Mouse (Mus musculus) CH12.LX (cell line): ENCODE data around the gene Mrpl48. TPM values are rescaled to one million over a fixed set of nuclear protein-coding genes. Genes with fewer than 3 reads are reported as not detected.

Experiments
- DNase-seq: peaks from one replicate; pipeline ENCODE4 v3.0.0-alpha.2; 2013; ENCODE audit errors: extremely low read depth
- H3K27ac ChIP-seq: 2 replicates; pipeline ENCODE4 v1.5.1; 2012; ENCODE audit warnings: low read depth, mild to moderate bottlenecking, control low read depth, moderate library complexity; ENCODE audit not compliant: insufficient read depth
- H3K27me3 ChIP-seq: replicated peaks from 2 replicates; pipeline ENCODE3; 2012; ENCODE audit warnings: inconsistent platforms
- H3K36me3 ChIP-seq, 2 experiments: replicated peaks in 1 of 2; 2 replicates each; pipeline versions ENCODE3 to v1.6.1; 2012; ENCODE audit warnings: inconsistent platforms in 1 of 2, low read length in 1 of 2, mild to moderate bottlenecking in 1 of 2, mixed read lengths in 1 of 2, moderate library complexity in 1 of 2; ENCODE audit not compliant: control insufficient read depth in 1 of 2, insufficient read depth in 1 of 2
- H3K4me1 ChIP-seq, 2 experiments: 2 replicates each; pipeline ENCODE4 v1.6.1; 2012; ENCODE audit warnings: inconsistent platforms in 1 of 2, moderate library complexity in 1 of 2; ENCODE audit not compliant: insufficient read depth in 2 of 2, control insufficient read depth in 1 of 2
- H3K4me2 ChIP-seq: 2 replicates; pipeline ENCODE4 v1.6.1; 2012; ENCODE audit warnings: low read depth, mild to moderate bottlenecking, control low read depth; ENCODE audit not compliant: poor library complexity, insufficient read depth, severe bottlenecking
- H3K4me3 ChIP-seq, 3 experiments: fragments of 150-350 bp in 1 of 3; sonication (generic) in 1 of 3; replicated peaks in 1 of 3; 2 replicates each; pipeline versions ENCODE3 to v1.5.1; 2011 to 2012; ENCODE audit warnings: low read depth in 2 of 3, low read length in 2 of 3, mild to moderate bottlenecking in 2 of 3, moderate library complexity in 2 of 3, control low read depth in 1 of 3, improper control_type of control experiment in 1 of 3, inconsistent platforms in 1 of 3, mixed read lengths in 1 of 3; ENCODE audit not compliant: poor library complexity in 1 of 3
- H3K79me2 ChIP-seq: replicated peaks from 2 replicates; pipeline ENCODE4 v1.6.1; 2012; ENCODE audit warnings: mild to moderate bottlenecking, moderate library complexity; ENCODE audit not compliant: control insufficient read depth, poor library complexity, insufficient read depth, severe bottlenecking; ENCODE audit errors: extremely low read depth
- H3K9ac ChIP-seq: 2 replicates; pipeline ENCODE4 v1.6.1; 2012; ENCODE audit warnings: low read depth, mild to moderate bottlenecking, control low read depth, moderate library complexity; ENCODE audit not compliant: insufficient read depth
- H3K9me3 ChIP-seq: replicated peaks from 2 replicates; pipeline ENCODE3; 2012; ENCODE audit warnings: low read length, inconsistent platforms, mixed read lengths
- BHLHE40 ChIP-seq: IDR thresholded peaks from 2 replicates; pipeline ENCODE4 v1.6.1; 2011; ENCODE audit warnings: mild to moderate bottlenecking, low read depth, low read length, improper control_type of control experiment
- CHD1 ChIP-seq: IDR thresholded peaks from 2 replicates; pipeline ENCODE4 v1.6.1; 2012; ENCODE audit warnings: low read depth, low read length, improper control_type of control experiment, inconsistent platforms
- ELF1 ChIP-seq: IDR thresholded peaks from 2 replicates; pipeline ENCODE4 v1.6.1; 2014; ENCODE audit warnings: low read depth, mild to moderate bottlenecking, inconsistent platforms, low read length, improper control_type of control experiment
- IRF4 ChIP-seq: IDR thresholded peaks from 2 replicates; pipeline ENCODE4 v1.6.1; 2014; ENCODE audit warnings: low read depth, mild to moderate bottlenecking, inconsistent platforms, low read length, improper control_type of control experiment
- JUN ChIP-seq: IDR thresholded peaks from 2 replicates; pipeline ENCODE4 v1.6.1; 2011; ENCODE audit warnings: low read depth, mild to moderate bottlenecking, low read length, improper control_type of control experiment, moderate library complexity; ENCODE audit not compliant: insufficient read depth
- KAT2A ChIP-seq: IDR thresholded peaks from 2 replicates; pipeline ENCODE4 v1.6.1; 2012; ENCODE audit warnings: low read length, improper control_type of control experiment, inconsistent platforms; ENCODE audit not compliant: insufficient replicate concordance
- MAFK ChIP-seq: IDR thresholded peaks from 2 replicates; pipeline ENCODE4 v1.6.1; 2011; ENCODE audit warnings: low read length, improper control_type of control experiment; ENCODE audit not compliant: insufficient replicate concordance
- MAX ChIP-seq: IDR thresholded peaks from 2 replicates; pipeline ENCODE4 v1.6.1; 2011; ENCODE audit warnings: low read length, improper control_type of control experiment
- MEF2A ChIP-seq: IDR thresholded peaks from 2 replicates; pipeline ENCODE4 v1.6.1; 2014; ENCODE audit warnings: low read depth, mild to moderate bottlenecking, inconsistent platforms, low read length, improper control_type of control experiment, borderline replicate concordance
- MXI1 ChIP-seq: IDR thresholded peaks from 2 replicates; pipeline ENCODE4 v1.6.1; 2011; ENCODE audit warnings: mild to moderate bottlenecking, low read depth, low read length, improper control_type of control experiment
- MYC ChIP-seq: IDR thresholded peaks from 2 replicates; pipeline ENCODE4 v1.6.1; 2011; ENCODE audit warnings: low read depth, mild to moderate bottlenecking, improper control_type of control experiment, low read length
- NRF1 ChIP-seq: IDR thresholded peaks from 2 replicates; pipeline ENCODE4 v1.6.1; 2014; ENCODE audit warnings: low read depth, mild to moderate bottlenecking, inconsistent platforms, low read length, improper control_type of control experiment, moderate library complexity
- PAX5 ChIP-seq: IDR thresholded peaks from 2 replicates; pipeline ENCODE4 v1.6.1; 2012; ENCODE audit warnings: low read length, inconsistent platforms, mixed read lengths
- POLR2A ChIP-seq: IDR thresholded peaks from 2 replicates; pipeline ENCODE4 v1.6.1; 2011; ENCODE audit warnings: low read depth, mild to moderate bottlenecking, improper control_type of control experiment, low read length
- POLR2AphosphoS2 ChIP-seq: IDR thresholded peaks from 2 replicates; pipeline ENCODE4 v1.6.1; 2011; ENCODE audit warnings: low read depth, low read length, improper control_type of control experiment
- RAD21 ChIP-seq: IDR thresholded peaks from 2 replicates; pipeline ENCODE4 v1.6.1; 2011; ENCODE audit warnings: low read depth, mild to moderate bottlenecking, low read length, improper control_type of control experiment, moderate library complexity
- SMC3 ChIP-seq: IDR thresholded peaks from 2 replicates; pipeline ENCODE4 v1.6.1; 2011; ENCODE audit warnings: low read depth, low read length, improper control_type of control experiment
- TBP ChIP-seq: conservative IDR thresholded peaks from 2 replicates; pipeline ENCODE4 v1.6.1; 2011; ENCODE audit warnings: low read depth, low read length, improper control_type of control experiment
- UBTF ChIP-seq: IDR thresholded peaks from 2 replicates; pipeline ENCODE4 v1.6.1; 2012; ENCODE audit warnings: low read depth, mild to moderate bottlenecking, inconsistent platforms, low read length, improper control_type of control experiment, moderate library complexity
- USF1 ChIP-seq: IDR thresholded peaks from 2 replicates; pipeline ENCODE4 v1.6.1; 2014; ENCODE audit warnings: low read depth, mild to moderate bottlenecking, inconsistent platforms, low read length, improper control_type of control experiment
- USF2 ChIP-seq: conservative IDR thresholded peaks from 2 replicates; pipeline ENCODE4 v1.6.1; 2011; ENCODE audit warnings: low read depth, low read length, improper control_type of control experiment
- ZC3H11A ChIP-seq: IDR thresholded peaks from 2 replicates; pipeline ENCODE4 v1.6.1; 2012; ENCODE audit warnings: low read depth, mild to moderate bottlenecking, inconsistent platforms, low read length, improper control_type of control experiment
- ZKSCAN1 ChIP-seq: IDR thresholded peaks from 2 replicates; pipeline ENCODE4 v1.6.1; 2012; ENCODE audit warnings: low read depth, inconsistent platforms, low read length, improper control_type of control experiment, borderline replicate concordance
- ZMIZ1 ChIP-seq: IDR thresholded peaks from 2 replicates; pipeline ENCODE4 v1.6.1; 2012; ENCODE audit warnings: low read depth, mild to moderate bottlenecking, inconsistent platforms, low read length, improper control_type of control experiment
- ZNF384 ChIP-seq: IDR thresholded peaks from 2 replicates; pipeline ENCODE4 v1.6.1; 2012; ENCODE audit warnings: low read depth, low read length, improper control_type of control experiment, inconsistent platforms
- dilution Hi-C: fragments of 300-500 bp; cut with MboI; formaldehyde crosslinking; loops from 2 replicates; pipeline ENCODE4 v1.14.3; 2020; ENCODE audit warnings: low sequenced_read_pairs; ENCODE audit not compliant: extremely low pct_unique_long_range_greater_than_20kb, extremely low pct_ligation_motif_present
- in situ Hi-C: fragments of 300-500 bp; cut with MboI; formaldehyde crosslinking; loops from 3 replicates; pipeline ENCODE4 v1.14.3; 2019; ENCODE audit warnings: low sequenced_read_pairs, low pct_ligation_motif_present, low pct_unique_long_range_greater_than_20kb, mixed read lengths
- polyA plus RNA-seq: library from polyadenylated mRNA; unstranded; fragments of >175 nt; gene quantifications from 2 replicates; pipeline ENCODE4 v1.2.1, GENCODE M21; 2012; ENCODE audit warnings: low read depth; ENCODE audit not compliant: insufficient read length
- total RNA-seq, 2 experiments: library from RNA; depleted of rRNA; stranded (reverse); fragments of 300-350 nt in 1 of 2; fragments of >200 nt in 1 of 2; gene quantifications; 2 replicates each; pipeline ENCODE4 v1.2.3; 2012 to 2014

Gene Mrpl48
- total and polyA plus RNA-seq, 3 experiments = 39.1 to 99.4 (median 98.5) TPM

- in situ Hi-C loops (no loop called here), dilution Hi-C loops (no loop called here)
- no peaks in the 10 kb centered on the region for H3K27me3 ChIP-seq
- H3K36me3 ChIP-seq = peaks cover 8 to 57% of the 10 kb centered on the region in 2 experiments
- H3K4me1 ChIP-seq = no peaks in the 10 kb centered on the region
- H3K9ac ChIP-seq = no peak overlapping the region
- DNase-seq = no peak
- H3K4me2 ChIP-seq = no peak overlapping the region
- no peaks in the 10 kb centered on the region for H3K79me2 ChIP-seq
- H3K27ac ChIP-seq = no peak overlapping the region
- TF ChIP-seq BHLHE40 (no peak), MYC (no peak), ZC3H11A (no peak), RAD21 (no peak), JUN (no peak), MAX (no peak), TBP (no peak), MXI1 (no peak), UBTF (no peak), ELF1 (no peak), POLR2AphosphoS2 (no peak), ZNF384 (no peak), POLR2A (no peak), USF1 (no peak), NRF1 (no peak), PAX5 (no peak)
- H3K9me3 ChIP-seq = no peaks in the 10 kb centered on the region
- H3K4me3 ChIP-seq = no peak overlapping the region
Observed at GRCm38 (mm10) chr7:100555431-100555951, 52.6 kb downstream of the Mrpl48 start.

GRCm38 (mm10) chr7:100554939-100555338, 53.2 kb downstream of the Mrpl48 start:
- Histone ChIP-seq H3K79me2 (no peaks in the 10 kb centered on the region), H3K9ac (no peak overlapping the region), H3K4me3 (no peak overlapping the region), H3K36me3 (peaks cover 8 to 61% of the 10 kb centered on the region in 2 experiments), H3K27ac (no peak overlapping the region), H3K27me3 (no peaks in the 10 kb centered on the region), H3K9me3 (no peaks in the 10 kb centered on the region), H3K4me1 (no peaks in the 10 kb centered on the region), H3K4me2 (no peak overlapping the region)
- dilution Hi-C loops (no loop called here), in situ Hi-C loops (no loop called here)
- TF ChIP-seq ZMIZ1 (no peak), CHD1 (no peak), SMC3 (no peak), KAT2A (no peak), UBTF (no peak), TBP (no peak), ZC3H11A (no peak), RAD21 (no peak), POLR2AphosphoS2 (no peak), MEF2A (no peak), MAFK (no peak), ZKSCAN1 (no peak), USF2 (no peak), IRF4 (no peak), JUN (no peak)
- DNase-seq = no peak
